Mouse (Mus musculus): ENCODE results near the gene Itga11. TPM values are rescaled to one million over a fixed set of nuclear protein-coding genes. Genes with fewer than 3 reads are reported as not detected.
A peak's percentile ranks its signal among the peaks of the same experiment; 100 is the strongest.
"Not testable (repeated sequence)": the region's sequence is repeated elsewhere in the genome, so short reads cannot be mapped to it uniquely, and the experiment has no call there.

The Itga11 gene
- total RNA-seq, 2 experiments from 2014 or later, result 2.7 to 4.1 TPM

DNA sequence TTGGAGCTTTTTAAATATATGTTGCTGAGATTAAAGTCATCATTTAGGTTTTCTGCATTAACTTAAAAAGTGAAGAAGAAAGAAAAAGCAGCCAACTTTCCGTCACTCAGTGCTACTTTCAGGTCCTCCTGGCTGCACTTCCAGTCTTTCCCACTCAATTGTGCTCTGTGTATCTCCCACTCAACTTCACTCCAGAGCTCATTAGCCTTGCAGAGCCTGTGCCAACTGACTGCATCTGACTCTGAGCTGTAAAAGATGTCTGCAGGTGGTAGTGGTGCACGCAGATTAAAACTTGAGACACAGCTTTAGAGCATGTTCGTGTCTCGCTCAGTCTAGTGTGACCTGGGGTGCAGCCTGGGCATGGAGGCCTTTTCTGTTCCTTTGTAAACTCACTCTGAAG lies 80.7 kb downstream of the Itga11 start:
- peak; percentile 70 to 82 for DNase-seq (ENCODE audit: low spot score in 2 of 2)

DNA sequence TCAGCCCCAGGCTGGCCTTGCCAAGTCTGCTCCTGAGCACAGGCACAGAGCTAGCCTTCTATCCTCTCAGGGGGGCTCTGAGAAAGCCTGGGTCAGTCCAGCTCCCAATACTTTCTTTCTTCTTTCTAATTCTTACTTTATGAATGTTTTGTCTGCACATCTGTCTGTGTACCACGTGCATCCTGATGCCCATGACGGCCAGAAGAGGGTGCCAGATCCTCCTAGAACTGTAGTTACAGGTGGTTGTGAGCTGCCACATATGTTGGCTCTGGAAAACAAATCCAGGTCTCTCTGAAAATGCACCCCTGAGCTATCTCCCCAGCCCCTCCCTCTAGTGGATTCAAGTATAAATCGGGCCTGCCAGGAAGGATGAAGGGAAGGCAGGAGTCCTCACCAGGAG lies 82.0 kb downstream of the Itga11 start:
- no peak for DNase-seq (ENCODE audit: low spot score in 2 of 2)

GRCm38 (mm10) chr9:62763478-62763877 lies 85.9 kb downstream of the Itga11 start:
- DNase-seq (ENCODE audit: low spot score in 2 of 2), result peak; percentile 51 to 59

DNA sequence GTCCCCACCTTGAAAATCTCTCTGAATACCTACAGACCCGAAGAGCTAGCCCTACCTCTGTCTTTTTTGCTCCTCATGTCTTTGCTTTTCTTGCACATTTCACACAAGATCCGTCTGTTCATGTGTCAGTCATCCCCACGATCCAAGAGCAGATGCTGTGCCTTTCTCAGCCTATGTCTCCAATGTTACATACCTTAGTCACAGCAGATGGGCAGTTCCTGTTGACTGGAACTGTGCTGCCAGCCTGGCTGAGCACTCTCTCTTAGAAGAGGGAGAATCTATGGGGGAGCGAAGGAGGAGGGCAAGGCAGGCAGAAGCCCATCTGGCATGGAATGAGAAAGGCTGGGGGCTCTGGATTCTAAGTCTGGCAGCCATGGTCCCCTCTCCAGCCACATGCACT lies 87.7 kb downstream of the Itga11 start:
- DNase-seq (ENCODE audit: low spot score in 2 of 2), result peak in 1 of 2 experiments; percentile 40

- no peak for DNase-seq (ENCODE audit: low spot score in 2 of 2)
These were observed 89.8 kb downstream of the Itga11 start for GRCm38 (mm10) chr9:62767464-62767863.

GRCm38 (mm10) chr9:62768361-62768760 lies 90.7 kb downstream of the Itga11 start:
- no peak for DNase-seq (ENCODE audit: low spot score in 2 of 2)

GRCm38 (mm10) chr9:62772746-62773145 lies 95.1 kb downstream of the Itga11 start:
- no peak for DNase-seq (ENCODE audit: low spot score in 2 of 2)

DNA sequence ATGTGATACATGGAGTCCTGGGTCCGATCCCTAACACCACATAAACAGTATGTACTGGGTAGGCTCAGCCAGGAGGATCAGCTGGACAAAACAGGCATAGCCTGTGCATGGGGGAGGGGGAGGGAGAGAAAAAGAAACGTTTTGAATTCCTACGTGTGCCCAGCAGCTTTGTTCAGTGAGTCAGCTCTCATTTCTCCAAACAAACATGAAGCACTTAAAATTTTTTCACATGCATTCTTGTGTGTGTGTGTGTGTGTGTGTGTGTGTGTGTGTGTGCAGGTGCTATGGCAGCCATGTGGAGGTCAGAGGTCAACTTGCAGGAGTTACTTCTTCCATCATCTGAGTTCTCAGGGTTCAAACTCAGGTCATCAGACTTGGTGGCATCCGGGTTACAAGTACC lies 97.8 kb downstream of the Itga11 start:
- no peak for DNase-seq (ENCODE audit: low spot score in 2 of 2)

GRCm38 (mm10) chr9:62777461-62777860 lies 99.8 kb downstream of the Itga11 start:
- DNase-seq (ENCODE audit: low spot score in 2 of 2), result peak; percentile 63 to 66

DNA sequence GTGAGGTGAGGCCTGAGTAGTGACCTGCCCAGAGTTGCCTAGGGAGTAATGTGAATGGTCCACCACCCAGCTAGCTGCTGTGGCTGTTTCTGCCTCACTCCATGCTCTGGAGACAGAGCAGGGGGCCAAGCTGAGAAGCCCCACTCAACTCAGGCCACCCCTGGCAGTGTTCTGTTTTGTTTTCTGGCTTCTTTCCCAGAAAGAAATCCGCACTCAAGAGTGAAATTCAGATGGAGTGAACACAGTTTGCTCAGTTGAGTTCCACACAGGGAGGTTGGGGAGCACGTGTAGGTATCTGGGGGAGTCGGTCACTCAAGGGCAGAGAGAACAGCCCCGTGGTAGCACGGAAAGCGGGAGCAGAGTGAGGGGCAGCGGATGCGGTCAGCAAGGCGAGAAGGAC lies 101.1 kb downstream of the Itga11 start:
- no peak for DNase-seq (ENCODE audit: low spot score in 2 of 2)

DNA sequence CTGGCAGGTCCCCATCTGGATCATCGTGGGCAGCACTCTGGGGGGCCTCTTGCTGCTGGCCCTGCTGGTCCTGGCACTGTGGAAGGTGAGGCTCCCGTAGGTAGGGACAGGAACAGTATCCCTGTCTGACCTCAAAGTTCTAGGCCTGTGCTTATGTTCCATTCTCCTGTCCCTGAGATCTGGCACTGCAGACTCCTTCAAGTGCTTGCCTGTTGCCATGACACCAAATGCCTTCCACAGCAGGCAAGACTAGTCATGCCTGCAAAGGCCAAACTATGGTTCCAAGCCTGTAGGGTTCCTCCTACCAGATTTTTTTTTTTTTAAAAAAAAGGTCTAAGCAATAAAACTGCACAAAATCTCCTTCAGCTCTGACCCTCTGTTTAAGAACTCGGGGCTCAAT lies 104.3 kb downstream of the Itga11 start:
- no peak for DNase-seq (ENCODE audit: low spot score in 2 of 2)

- DNase-seq (ENCODE audit: low spot score in 2 of 2), result peak; percentile 80 to 91
These were observed 105.6 kb downstream of the Itga11 start for GRCm38 (mm10) chr9:62782976-62783781.

DNA sequence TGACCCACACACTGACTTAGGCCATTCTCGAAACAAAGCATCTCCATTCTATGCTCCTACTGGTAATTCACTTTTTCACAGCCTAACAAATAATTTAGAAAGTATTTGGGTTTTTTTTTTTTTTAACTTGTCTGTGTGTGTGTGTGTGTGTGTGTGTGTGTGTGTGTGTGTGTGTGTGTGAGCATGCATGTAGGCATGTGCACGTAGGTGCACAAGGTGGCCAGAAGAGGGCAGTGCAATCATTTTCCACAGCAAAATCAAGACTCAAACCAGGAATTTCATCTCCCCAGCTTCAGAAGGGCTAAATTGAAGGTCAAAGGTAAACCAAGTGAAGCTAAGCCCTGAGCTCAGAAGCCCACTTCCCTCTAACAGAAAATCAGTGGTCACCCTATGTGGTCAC lies 106.6 kb downstream of the Itga11 start:
- DNase-seq (ENCODE audit: low spot score in 2 of 2), result no peak

DNA sequence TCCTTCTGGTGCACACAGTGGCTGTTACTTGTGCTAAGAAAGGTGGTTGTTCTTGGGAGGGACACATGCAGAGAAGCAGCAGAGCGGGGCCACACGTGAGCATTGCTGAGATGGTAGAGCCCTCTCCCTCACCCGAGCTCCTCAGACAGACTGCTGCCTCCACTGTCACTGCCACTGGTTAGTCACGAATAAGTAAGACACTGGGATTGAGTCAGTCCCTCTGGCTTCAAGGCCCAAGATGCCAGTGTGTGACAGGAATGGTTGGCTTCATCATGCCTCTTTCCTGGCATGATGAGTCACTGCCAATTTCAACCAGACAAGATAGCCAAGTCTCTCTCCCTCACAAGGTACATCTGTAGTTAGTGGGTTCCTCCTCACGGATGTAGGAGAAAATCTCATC lies 109.1 kb downstream of the Itga11 start:
- DNase-seq (ENCODE audit: low spot score in 2 of 2), result no peak

- DNase-seq (ENCODE audit: low spot score in 2 of 2), result peak in 1 of 2 experiments; percentile 51
These were observed 112.2 kb downstream of the Itga11 start for GRCm38 (mm10) chr9:62789856-62790255.

- not testable (repeated sequence) for DNase-seq (ENCODE audit: low spot score in 2 of 2)
These were observed 121.6 kb downstream of the Itga11 start for GRCm38 (mm10) chr9:62799218-62799617.

DNA sequence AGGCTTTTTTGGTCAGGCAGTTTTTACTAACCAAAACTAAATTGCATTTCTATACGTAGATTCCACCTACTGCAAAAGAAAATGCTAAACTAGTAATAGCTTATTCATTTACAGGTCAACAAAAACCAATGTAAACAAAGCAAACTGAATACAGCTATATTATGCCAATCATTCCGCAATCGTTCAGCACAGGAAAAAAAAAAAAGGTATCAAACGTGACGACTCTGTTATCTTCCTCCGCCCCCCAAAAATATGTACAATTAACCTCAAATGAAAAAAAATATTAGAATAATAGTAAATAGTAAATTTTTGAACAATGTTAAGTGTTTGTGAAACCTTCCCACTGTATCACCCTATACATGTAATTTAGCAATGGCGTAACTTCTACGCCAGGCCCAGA lies 132.5 kb downstream of the Itga11 start:
- DNase-seq (ENCODE audit: low spot score in 2 of 2), result no peak

GRCm38 (mm10) chr9:62810543-62811515 lies 133.2 kb downstream of the Itga11 start:
- DNase-seq (ENCODE audit: low spot score in 2 of 2), result no peak

- peak; percentile 87 to 88 for DNase-seq (ENCODE audit: low spot score in 2 of 2)
These were observed 134.0 kb downstream of the Itga11 start, which contains the start of gene Fem1b for GRCm38 (mm10) chr9:62811516-62812121. TSS of gene Fem1b (minus strand) at chr9:62811934.

DNA sequence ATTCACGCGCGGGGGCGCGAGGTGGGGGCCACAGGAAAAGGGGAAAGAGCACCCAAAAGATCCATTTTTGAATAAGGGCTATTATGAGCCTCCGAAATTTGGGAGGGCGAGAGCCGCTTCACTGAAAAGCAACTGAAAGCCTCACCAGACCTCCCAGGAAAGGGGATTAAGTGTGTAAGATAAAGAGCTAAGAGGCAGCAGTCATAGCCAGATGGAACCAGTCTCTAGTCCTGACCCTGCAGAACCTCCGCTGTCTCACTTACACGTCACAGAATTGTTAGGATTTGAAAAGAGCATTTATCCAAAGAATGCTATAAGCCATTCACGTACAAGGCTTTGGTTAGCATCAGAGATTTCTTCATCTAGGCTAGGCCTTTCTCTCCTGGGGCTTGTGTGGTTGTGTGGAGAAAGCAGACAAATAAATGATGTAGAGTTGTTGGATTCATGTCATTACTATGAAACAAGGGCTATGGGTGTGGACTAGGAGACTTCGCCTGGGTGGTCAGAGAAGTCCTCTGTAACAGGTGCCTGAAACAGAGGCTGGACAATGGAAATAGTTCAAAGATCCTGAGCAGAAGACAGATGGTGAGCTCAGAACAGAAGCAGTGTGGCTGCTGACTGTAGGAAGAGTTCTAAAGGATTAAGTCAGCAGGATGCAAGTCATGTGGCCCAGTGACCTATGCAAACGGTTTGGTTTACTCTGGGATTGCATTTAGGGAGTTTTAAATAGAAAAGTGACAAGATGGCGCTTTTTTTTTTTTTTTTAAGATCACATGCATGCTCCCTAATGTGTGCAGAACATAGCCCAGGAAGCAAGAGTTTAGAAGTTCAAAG lies 134.8 kb downstream of the Itga11 start:
- DNase-seq (ENCODE audit: low spot score in 2 of 2), result no peak

DNA sequence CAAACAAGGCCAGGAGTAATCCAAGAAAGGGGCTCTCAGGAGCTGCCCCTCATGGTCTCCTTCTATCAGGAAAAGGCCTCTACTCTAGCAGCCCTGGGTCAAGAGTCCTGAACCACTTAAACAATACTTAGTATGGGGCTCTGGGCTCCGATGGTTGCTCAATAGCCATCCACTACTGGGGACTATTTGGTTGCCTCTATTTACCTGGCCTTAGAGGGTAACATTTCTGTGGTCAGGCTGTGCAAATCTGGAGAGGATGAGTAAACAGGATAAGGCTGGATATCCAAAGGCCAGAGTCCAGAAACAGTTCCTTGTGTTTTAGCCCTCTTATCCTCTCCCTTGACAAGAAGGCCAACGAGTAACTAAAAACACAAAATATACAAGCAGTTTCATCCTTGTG lies 137.1 kb downstream of the Itga11 start:
- DNase-seq (ENCODE audit: low spot score in 2 of 2), result no peak
